Mouse (Mus musculus): Measurements from ENCODE around the gene Igf1r.

- TF ChIP-seq EP300 (optimal IDR thresholded peaks at IDR 0.05) (no peak), CTCF (IDR thresholded peaks at IDR 0.05; ENCODE audit: low read depth) (no peak)
These were observed 160.0 kb downstream of the Igf1r start for GRCm38 (mm10) chr7:68112582-68112981.
